Mouse (Mus musculus): ENCODE measurements around the gene Spsb1.

GRCm38 (mm10) chr4:149964285-149964684 lies 9.4 kb upstream of the Spsb1 start:
- TF ChIP-seq E2F4 (IDR thresholded peaks at IDR 0.05; ENCODE audit: insufficient replicate concordance, low read depth, low read length) (no peak), MAFK (IDR thresholded peaks at IDR 0.05; ENCODE audit: insufficient replicate concordance, low read length) (no peak), POLR2AphosphoS2 (IDR thresholded peaks at IDR 0.05; ENCODE audit: low read depth, low read length) (no peak)
